Mouse (Mus musculus): ENCODE measurements around the gene Hspb2. TPM values are rescaled to one million over a fixed set of nuclear protein-coding genes. Genes with fewer than 3 reads are reported as not detected.

Hspb2 gene
- polyA plus RNA-seq, 1 experiment from 2014 or later, result 322 TPM

DNA sequence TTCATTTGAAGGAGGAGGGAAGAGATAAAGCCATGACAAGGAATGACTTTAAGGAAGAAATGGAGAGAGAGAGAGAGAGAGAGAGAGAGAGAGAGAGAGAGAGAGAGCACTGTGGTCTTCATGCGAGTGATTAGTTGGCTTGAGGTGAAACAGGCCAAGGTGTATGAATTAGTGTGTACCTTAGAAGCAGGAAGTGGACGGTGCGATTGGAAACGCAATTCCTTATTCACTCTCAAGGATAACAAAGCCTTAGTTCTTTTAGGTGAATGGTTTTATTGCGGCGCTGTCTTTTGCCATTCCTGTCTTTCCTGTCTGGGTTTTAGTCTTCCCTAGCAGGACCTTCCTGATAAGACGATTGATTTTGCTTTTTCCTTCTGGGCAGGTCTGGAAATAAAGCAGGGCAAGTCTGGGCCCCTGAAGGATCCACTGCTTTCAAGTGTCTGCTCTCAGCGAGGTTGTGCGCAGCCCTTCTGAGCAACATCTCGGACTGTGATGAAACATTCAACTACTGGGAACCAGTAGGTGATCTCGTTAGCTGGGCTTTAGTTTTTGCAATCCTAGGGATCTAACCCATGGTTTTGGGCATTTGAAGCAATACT is 24.1 kb upstream of the Hspb2 start:
- H3K4me1 ChIP-seq (ENCODE audit: control insufficient read depth in 2 of 2, insufficient read depth in 2 of 2, low read length in 2 of 2), result peaks cover 2 to 17% of the 10 kb centered on the region in 2 experiments; a peak in 2 of 4 replicates
- H3K4me3 ChIP-seq (ENCODE audit: control insufficient read depth in 1 of 2, insufficient read depth in 1 of 2, low read depth in 1 of 2, low read length in 2 of 2), result peak overlapping the region; percentile 92
- 58% methylated on average over 11 of the region's 11 CpGs for WGBS
- H3K4me2 ChIP-seq (ENCODE audit: low read length), result peak overlapping the region; percentile 82
- no peak for ATAC-seq (ENCODE audit: insufficient number of reproducible peaks, insufficient read depth, low FRiP score, low read depth)
- H3K27ac ChIP-seq (replicated peaks in 1 of 2; ENCODE audit: control insufficient read depth in 1 of 2, insufficient read depth in 1 of 2, low read depth in 2 of 2, low read length in 2 of 2), result 0 out of 4 replicates have a peak overlapping the region, but pooled peaks of 1 of the 2 experiments have one; percentile 51
- H3K27me3 ChIP-seq (ENCODE audit: control insufficient read depth, insufficient read depth, low read length), result no peaks in the 10 kb centered on the region
- no peaks in the 10 kb centered on the region for H3K9me3 ChIP-seq (ENCODE audit: control insufficient read depth, low read length)
- peaks cover 41% of the 10 kb centered on the region for H3K36me3 ChIP-seq (ENCODE audit: control insufficient read depth, insufficient read depth, low read length)
- H3K9ac ChIP-seq (ENCODE audit: low read length), result peak overlapping the region; percentile 91

GRCm38 (mm10) chr9:50775662-50776126 is 23.5 kb upstream of the Hspb2 start:
- H3K9me3 ChIP-seq (ENCODE audit: control insufficient read depth, low read length), result no peaks in the 10 kb centered on the region

DNA sequence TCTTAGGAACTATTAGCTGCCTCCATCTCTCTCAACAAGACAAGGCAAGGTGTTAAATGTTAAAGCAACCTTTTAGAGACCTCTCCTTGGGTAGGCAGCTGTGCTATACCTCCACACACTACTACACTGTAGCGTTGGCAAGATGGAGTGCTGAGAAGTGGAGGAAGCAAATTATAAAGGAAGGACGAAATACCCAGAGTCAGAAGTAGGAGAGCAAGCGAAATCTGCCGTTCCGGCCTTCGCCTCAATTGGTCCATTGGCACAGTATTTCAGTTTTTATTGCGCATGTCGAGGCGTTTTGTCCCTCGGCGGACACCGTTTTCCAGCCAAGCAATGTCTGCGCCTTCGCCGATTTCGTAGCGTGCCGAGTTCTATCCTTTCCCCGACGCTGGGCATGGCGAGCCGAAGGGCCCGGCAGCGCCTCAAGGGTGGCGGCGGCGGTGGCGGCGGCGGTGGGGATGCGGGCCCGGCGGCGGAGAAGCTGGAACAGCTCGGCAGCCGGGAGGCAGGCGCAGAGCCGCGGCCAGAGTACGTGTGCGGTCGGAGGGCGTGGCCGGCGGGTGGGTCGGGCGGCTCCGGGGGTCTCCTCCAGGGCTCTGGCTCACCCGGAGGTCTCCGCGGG is 22.9 kb upstream of the Hspb2 start, which contains the start of the genes Alg9 and 1110032A03Rik:
Gene Alg9 (plus strand): TSS at position 29 of the 622 bp plus-strand sequence.
Gene 1110032A03Rik (minus strand): TSS at position 530 of the 622 bp plus-strand sequence.
- peak within 1 kb of the TSS; percentile 25 to 51; a peak in 1 of 4 replicates for H3K27ac ChIP-seq (replicated peaks in 1 of 2; ENCODE audit: control insufficient read depth in 1 of 2, insufficient read depth in 1 of 2, low read depth in 2 of 2, low read length in 2 of 2)
- peak; percentile 66 for ATAC-seq (ENCODE audit: insufficient number of reproducible peaks, insufficient read depth, low FRiP score, low read depth)
- 0% methylated on average over 42 of the region's 51 CpGs for WGBS

More at GRCm38 (mm10) chr9:50775662-50776126, 23.5 kb upstream of the Hspb2 start:
- Histone ChIP-seq H3K4me3 (ENCODE audit: control insufficient read depth in 1 of 2, insufficient read depth in 1 of 2, low read depth in 1 of 2, low read length in 2 of 2) (peak overlapping the region; percentile 92), H3K36me3 (ENCODE audit: control insufficient read depth, insufficient read depth, low read length) (peaks cover 38% of the 10 kb centered on the region), H3K4me1 (ENCODE audit: control insufficient read depth in 2 of 2, insufficient read depth in 2 of 2, low read length in 2 of 2) (peaks cover 2 to 17% of the 10 kb centered on the region in 2 experiments; a peak in 2 of 4 replicates), H3K27ac (replicated peaks in 1 of 2; ENCODE audit: control insufficient read depth in 1 of 2, insufficient read depth in 1 of 2, low read depth in 2 of 2, low read length in 2 of 2) (peak overlapping the region in 1 of 2 experiments; percentile 51; a peak in 1 of 4 replicates), H3K9ac (ENCODE audit: low read length) (peak overlapping the region; percentile 91), H3K27me3 (ENCODE audit: control insufficient read depth, insufficient read depth, low read length) (no peaks in the 10 kb centered on the region), H3K4me2 (ENCODE audit: low read length) (peak overlapping the region; percentile 82)
- ATAC-seq (ENCODE audit: insufficient number of reproducible peaks, insufficient read depth, low FRiP score, low read depth), result peak; percentile 51; the same call in 1 of the 2 replicates
- WGBS, result under 1% methylated on average over 28 of the region's 30 CpGs

GRCm38 (mm10) chr9:50774026-50774462 is 21.9 kb upstream of the Hspb2 start:
- no peak overlapping the region for H3K4me3 ChIP-seq (ENCODE audit: control insufficient read depth in 1 of 2, insufficient read depth in 1 of 2, low read depth in 1 of 2, low read length in 2 of 2)
- ATAC-seq (ENCODE audit: insufficient number of reproducible peaks, insufficient read depth, low FRiP score, low read depth), result no peak
- 75% methylated on average over 4 of the region's 4 CpGs for WGBS

More for the DNA sequence above, 22.9 kb upstream of the Hspb2 start, which contains the start of the genes Alg9 and 1110032A03Rik:
- H3K9me3 ChIP-seq (ENCODE audit: control insufficient read depth, low read length), result no peaks in the 10 kb centered on the region
- H3K4me2 ChIP-seq (ENCODE audit: low read length), result peak within 1 kb of the TSS; percentile 82
- H3K27me3 ChIP-seq (ENCODE audit: control insufficient read depth, insufficient read depth, low read length), result no peaks in the 10 kb centered on the region
- H3K36me3 ChIP-seq (ENCODE audit: control insufficient read depth, insufficient read depth, low read length), result peaks cover 35% of the 10 kb centered on the region
- peaks cover 2 to 17% of the 10 kb centered on the region in 2 experiments; a peak in 2 of 4 replicates for H3K4me1 ChIP-seq (ENCODE audit: control insufficient read depth in 2 of 2, insufficient read depth in 2 of 2, low read length in 2 of 2)
- H3K4me3 ChIP-seq (ENCODE audit: control insufficient read depth in 1 of 2, insufficient read depth in 1 of 2, low read depth in 1 of 2, low read length in 2 of 2), result peak within 1 kb of the TSS; percentile 92
- peak within 1 kb of the TSS; percentile 91 for H3K9ac ChIP-seq (ENCODE audit: low read length)

GRCm38 (mm10) chr9:50770011-50770410 is 17.9 kb upstream of the Hspb2 start:
- H3K27me3 ChIP-seq (ENCODE audit: control insufficient read depth, insufficient read depth, low read length), result no peaks in the 10 kb centered on the region
- ATAC-seq (ENCODE audit: insufficient number of reproducible peaks, insufficient read depth, low FRiP score, low read depth), result no peak
- no peak overlapping the region for H3K9ac ChIP-seq (ENCODE audit: low read length)
- H3K4me2 ChIP-seq (ENCODE audit: low read length), result no peak overlapping the region
- H3K9me3 ChIP-seq (ENCODE audit: control insufficient read depth, low read length), result no peaks in the 10 kb centered on the region
- no peak overlapping the region for H3K27ac ChIP-seq (replicated peaks in 1 of 2; ENCODE audit: control insufficient read depth in 1 of 2, insufficient read depth in 1 of 2, low read depth in 2 of 2, low read length in 2 of 2)
- peaks cover 21% of the 10 kb centered on the region for H3K36me3 ChIP-seq (ENCODE audit: control insufficient read depth, insufficient read depth, low read length)
- 72% methylated on average over 2 of the region's 2 CpGs for WGBS
- H3K4me3 ChIP-seq (ENCODE audit: control insufficient read depth in 1 of 2, insufficient read depth in 1 of 2, low read depth in 1 of 2, low read length in 2 of 2), result no peak overlapping the region
- H3K4me1 ChIP-seq (ENCODE audit: control insufficient read depth in 2 of 2, insufficient read depth in 2 of 2, low read length in 2 of 2), result peaks cover 2 to 23% of the 10 kb centered on the region in 2 experiments; a peak in 3 of 4 replicates

More at GRCm38 (mm10) chr9:50774026-50774462, 21.9 kb upstream of the Hspb2 start:
- Histone ChIP-seq H3K4me1 (ENCODE audit: control insufficient read depth in 2 of 2, insufficient read depth in 2 of 2, low read length in 2 of 2) (peaks cover 2 to 23% of the 10 kb centered on the region in 2 experiments; a peak in 3 of 4 replicates), H3K27ac (replicated peaks in 1 of 2; ENCODE audit: control insufficient read depth in 1 of 2, insufficient read depth in 1 of 2, low read depth in 2 of 2, low read length in 2 of 2) (no peak overlapping the region), H3K4me2 (ENCODE audit: low read length) (peak overlapping the region; percentile 82), H3K9me3 (ENCODE audit: control insufficient read depth, low read length) (no peaks in the 10 kb centered on the region), H3K36me3 (ENCODE audit: control insufficient read depth, insufficient read depth, low read length) (peaks cover 24% of the 10 kb centered on the region), H3K27me3 (ENCODE audit: control insufficient read depth, insufficient read depth, low read length) (no peaks in the 10 kb centered on the region), H3K9ac (ENCODE audit: low read length) (no peak overlapping the region; the same call in 1 of the 2 replicates)

- Histone ChIP-seq H3K4me2 (ENCODE audit: low read length) (peak within 1 kb of the TSS; percentile 83), H3K27ac (replicated peaks in 1 of 2; ENCODE audit: control insufficient read depth in 1 of 2, insufficient read depth in 1 of 2, low read depth in 2 of 2, low read length in 2 of 2) (peak within 1 kb of the TSS; percentile 90 to 95), H3K4me1 (ENCODE audit: control insufficient read depth in 2 of 2, insufficient read depth in 2 of 2, low read length in 2 of 2) (peaks cover 2 to 13% of the 10 kb centered on the region in 2 experiments; a peak in 3 of 4 replicates), H3K4me3 (ENCODE audit: control insufficient read depth in 1 of 2, insufficient read depth in 1 of 2, low read depth in 1 of 2, low read length in 2 of 2) (peak within 1 kb of the TSS; percentile 70 to 89), H3K36me3 (ENCODE audit: control insufficient read depth, insufficient read depth, low read length) (peaks cover 25% of the 10 kb centered on the region), H3K27me3 (ENCODE audit: control insufficient read depth, insufficient read depth, low read length) (no peaks in the 10 kb centered on the region), H3K9me3 (ENCODE audit: control insufficient read depth, low read length) (no peaks in the 10 kb centered on the region), H3K9ac (ENCODE audit: low read length) (peak within 1 kb of the TSS; percentile 83)
- peak; percentile 94 for ATAC-seq (ENCODE audit: insufficient number of reproducible peaks, insufficient read depth, low FRiP score, low read depth)
- WGBS, result 4% methylated on average over 59 of the region's 59 CpGs
These were observed 16.2 kb upstream of the Hspb2 start, which contains the start of gene Fdxacb1 for GRCm38 (mm10) chr9:50768107-50769002. TSS of gene Fdxacb1 (plus strand) at chr9:50768236.

Measured in heart, embryonic 14.5 days (tissue).